Mouse (Mus musculus): ENCODE measurements at regions not wholly inside any gene's neighbourhood (a gene's known extent, or its start where the extent isn't known, plus 50 kb on each side); places are given as distances from the start of the nearest gene placed in this dataset.
A peak's percentile ranks its signal among the peaks of the same experiment; 100 is the strongest.

DNA sequence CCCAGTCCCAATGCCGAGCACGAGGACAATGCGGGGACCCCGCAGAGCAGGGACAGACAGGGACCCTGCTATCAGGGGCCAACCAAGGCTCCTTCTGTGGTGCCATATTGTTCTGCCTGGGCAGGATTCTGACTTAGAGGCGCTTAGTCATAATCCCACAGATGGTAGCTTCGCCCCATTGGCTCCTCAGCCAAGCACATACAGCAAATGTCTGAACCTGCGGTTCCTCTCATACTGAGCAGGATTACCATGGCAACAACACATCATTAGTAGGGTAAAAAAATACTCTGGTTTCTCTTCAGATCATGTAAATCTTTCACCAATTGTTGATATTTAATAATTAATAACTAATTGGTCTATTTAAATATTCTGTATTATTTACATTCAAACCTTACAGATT is 2140.3 kb upstream of the Cdh20 start:
- peak; percentile 78; the same call in 1 of the 2 replicates for ATAC-seq (ENCODE audit: low TSS enrichment)

DNA sequence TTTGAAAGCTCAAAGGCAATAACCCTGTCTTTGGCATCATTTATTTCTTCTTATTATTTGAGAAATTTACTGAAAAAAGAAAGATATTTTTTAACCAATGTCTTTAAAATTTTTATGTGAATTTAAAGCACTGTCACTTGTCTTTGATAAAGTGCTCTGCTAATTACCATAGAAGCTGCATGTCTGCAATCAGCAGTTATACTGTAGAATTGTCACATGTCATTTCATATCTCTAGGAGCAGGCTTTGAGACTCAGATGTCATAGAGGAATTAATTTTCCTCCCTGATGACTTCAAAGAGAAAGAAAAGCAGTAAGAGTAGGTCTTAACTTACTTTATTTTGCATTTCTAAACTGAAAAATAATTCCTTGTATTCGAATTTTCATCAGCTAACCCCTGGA is 2123.9 kb upstream of the Cdh20 start:
- no peak for ATAC-seq (ENCODE audit: low TSS enrichment)

DNA sequence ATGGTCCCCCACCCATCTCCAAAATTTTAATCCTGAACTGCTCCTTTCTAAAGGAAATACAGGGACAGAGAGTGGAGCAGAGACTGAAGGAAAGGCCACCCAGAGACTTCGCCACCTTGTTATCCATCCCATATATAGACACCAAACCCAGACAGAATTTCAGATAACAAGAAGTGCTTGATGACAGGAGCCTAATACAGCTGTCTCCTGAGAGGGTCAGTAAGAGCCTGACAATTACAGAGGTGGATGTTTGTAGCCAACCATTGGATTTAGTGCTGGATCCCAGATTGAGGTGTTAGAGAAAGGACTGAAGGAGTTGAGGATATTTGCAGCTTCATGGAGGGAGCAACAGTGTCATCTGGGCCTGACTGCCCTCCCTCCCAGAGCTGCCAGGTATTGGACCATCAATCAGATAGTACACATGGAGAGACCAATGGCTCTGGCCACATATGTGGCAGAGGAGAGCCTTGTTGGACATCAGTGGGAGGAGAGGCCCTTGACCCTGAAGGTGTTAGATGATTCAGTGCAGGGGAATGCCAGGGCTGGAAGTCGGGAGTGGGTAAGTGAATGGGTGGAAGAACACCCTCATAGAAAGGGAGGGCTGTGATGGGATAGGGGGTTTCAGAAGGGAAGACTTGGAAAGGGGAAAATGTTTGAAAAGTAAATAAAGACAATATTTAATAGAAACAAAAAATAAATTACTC is 2080.8 kb upstream of the Cdh20 start:
- no peak for ATAC-seq (ENCODE audit: low TSS enrichment)

DNA sequence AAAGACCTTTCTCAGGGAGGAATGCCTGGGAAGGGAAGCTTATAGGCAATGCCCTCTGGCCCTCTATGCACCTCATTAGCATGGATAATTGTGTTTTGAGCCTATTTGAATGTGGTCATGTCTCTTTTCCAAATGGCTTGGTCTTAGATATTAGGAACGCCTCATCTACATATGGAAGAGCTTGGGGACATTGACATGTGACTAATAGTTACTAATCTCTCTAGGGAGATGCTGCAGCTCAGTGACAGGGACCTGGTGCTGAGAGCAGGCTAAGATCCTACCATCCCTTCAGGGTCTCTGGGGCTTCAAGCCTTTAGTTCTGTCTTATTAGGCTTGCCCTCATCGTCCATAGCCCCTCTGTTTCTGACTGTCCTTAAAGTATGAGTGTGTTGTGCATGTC is 2051.9 kb upstream of the Cdh20 start:
- ATAC-seq (ENCODE audit: low TSS enrichment), result no peak

DNA sequence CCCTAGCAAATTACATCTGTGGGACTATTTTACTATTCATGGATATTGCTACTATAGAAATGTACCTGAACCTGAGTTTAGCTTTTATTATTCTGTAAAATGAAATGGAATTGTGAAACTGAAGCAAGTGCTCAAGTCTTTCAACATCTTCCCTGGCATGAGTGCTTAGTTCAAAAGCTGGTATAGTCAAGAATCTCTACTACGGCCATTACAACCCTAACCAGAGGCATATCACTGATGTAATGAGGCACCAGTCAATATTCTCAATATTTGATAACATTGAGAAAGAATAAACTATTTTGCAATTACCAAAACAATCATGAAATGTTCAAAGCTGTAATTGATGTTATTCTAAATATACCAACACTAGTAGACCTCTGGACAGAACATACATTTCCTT is 2034.3 kb upstream of the Cdh20 start:
- ATAC-seq (ENCODE audit: low TSS enrichment), result no peak

DNA sequence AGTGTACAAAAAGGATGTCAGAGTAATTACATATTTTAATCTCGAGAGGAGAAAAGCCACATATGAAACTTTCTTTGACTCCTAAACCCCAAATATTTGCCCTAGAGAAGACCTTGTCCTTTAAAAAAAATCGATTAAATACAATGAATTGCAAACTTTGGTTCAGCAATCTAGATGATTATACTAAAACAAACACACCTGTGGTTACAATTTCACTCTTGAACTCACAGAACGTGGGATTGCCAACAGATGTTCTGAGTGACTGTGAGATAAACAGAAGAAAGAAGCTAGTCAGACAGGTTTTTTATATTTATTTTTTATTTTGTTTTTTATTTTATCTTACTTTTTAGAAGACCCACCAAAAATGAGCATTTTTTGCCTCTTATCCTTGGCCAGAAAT is 2032.9 kb upstream of the Cdh20 start:
- no peak for ATAC-seq (ENCODE audit: low TSS enrichment)

DNA sequence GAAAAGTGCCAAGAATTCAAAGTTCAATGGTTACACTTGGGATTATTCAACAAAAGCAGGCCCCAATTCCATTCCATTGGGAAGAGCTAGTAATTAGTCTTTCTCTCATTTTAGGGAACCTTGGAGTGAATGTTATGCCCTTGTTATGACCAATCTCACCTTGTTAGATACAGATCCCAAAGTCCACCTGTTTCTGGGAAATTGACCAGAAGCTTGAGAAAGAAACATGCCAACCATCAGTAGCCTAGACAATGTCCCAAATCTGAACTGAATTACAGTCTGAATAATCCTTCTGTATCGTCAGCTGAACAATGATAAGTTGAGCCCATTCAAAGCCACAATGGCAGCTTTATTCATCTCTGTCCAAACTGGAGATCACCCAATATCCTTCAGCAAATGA is 2010.4 kb upstream of the Cdh20 start:
- ATAC-seq (ENCODE audit: low TSS enrichment), result no peak

All from frontal cortex, adult (tissue).